8 mouse cellular contexts compared by ENCODE assay signal in the genomic region with DNA sequence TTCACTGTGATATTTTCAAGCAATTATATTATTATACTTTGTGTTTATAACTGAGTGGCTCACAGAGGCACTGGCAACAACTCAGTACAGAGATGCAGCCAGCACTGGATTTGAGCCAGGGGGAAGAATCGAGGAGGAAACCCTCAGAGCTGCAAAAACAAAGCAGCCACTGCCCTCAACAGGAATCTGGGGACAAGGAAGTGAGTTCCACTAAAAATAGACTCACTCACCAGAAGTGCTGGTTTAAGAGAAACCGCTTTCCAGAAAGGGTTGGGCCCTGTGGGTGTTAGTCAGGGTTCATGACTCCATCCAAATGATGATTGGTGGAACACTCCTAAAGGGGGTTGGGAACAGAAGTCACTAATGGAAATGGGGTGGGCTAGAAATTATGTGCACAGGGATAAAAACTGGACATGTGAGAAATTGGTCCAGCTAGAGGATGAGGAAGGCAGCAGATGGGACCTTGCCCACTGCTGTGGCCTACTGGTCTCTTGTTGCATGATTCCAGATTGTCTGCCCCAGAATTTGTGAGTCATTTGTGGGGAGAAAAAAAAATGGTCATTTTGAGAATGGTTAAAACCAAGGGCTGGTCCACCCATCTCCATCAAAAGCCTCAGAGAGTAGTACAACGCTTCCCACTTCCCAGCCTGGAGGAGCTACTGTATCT. TPM values are rescaled to one million over a fixed set of nuclear protein-coding genes. Genes with fewer than 3 reads are reported as not detected.
DNase-seq lines count a peak whose midpoint lies in the region; ATAC-seq and TF ChIP-seq lines count a peak whose summit lies in the region.

No protein-coding gene starts in this region.

- TF ChIP-seq CTCF in liver, embryonic 14.5 days (IDR thresholded peaks at IDR 0.05; ENCODE audit: low read depth) = 0 out of 2 replicates have a peak, but pooled peaks have one; percentile 11
- TF ChIP-seq CTCF in stomach, postnatal 0 days (IDR thresholded peaks at IDR 0.05; ENCODE audit: low read depth) = peak; percentile 28; the same call in 1 of the 2 replicates

- H3K9me3 ChIP-seq in embryonic facial prominence, embryonic 15.5 days (replicated peaks) = no peaks in the 10 kb centered on the region
- H3K9me3 ChIP-seq in liver, embryonic 14.5 days (ENCODE audit: control insufficient read depth, low read length) = no peaks in the 10 kb centered on the region
- no peaks in the 10 kb centered on the region for H3K9me3 ChIP-seq in stomach, postnatal 0 days (ENCODE audit: control insufficient read depth, low read length)
- no peaks in the 10 kb centered on the region for H3K9me3 ChIP-seq in hindbrain, embryonic 16.5 days (ENCODE audit: control insufficient read depth, low read length)

- no peak overlapping the region for H3K4me2 ChIP-seq in embryonic facial prominence, embryonic 15.5 days (replicated peaks)
- no peak overlapping the region for H3K4me2 ChIP-seq in liver, embryonic 14.5 days (ENCODE audit: low read depth)
- H3K4me2 ChIP-seq in stomach, postnatal 0 days (replicated peaks; ENCODE audit: low read depth) = no peak overlapping the region
- no peak overlapping the region for H3K4me2 ChIP-seq in hindbrain, embryonic 16.5 days (ENCODE audit: low read length)

- H3K36me3 ChIP-seq in embryonic facial prominence, embryonic 15.5 days = no peaks in the 10 kb centered on the region
- no peaks in the 10 kb centered on the region for H3K36me3 ChIP-seq in liver, embryonic 14.5 days (replicated peaks; ENCODE audit: control insufficient read depth, insufficient read depth, low read depth)
- H3K36me3 ChIP-seq in stomach, postnatal 0 days (ENCODE audit: control insufficient read depth, insufficient read depth, low read length) = no peaks in the 10 kb centered on the region
- H3K36me3 ChIP-seq in hindbrain, embryonic 16.5 days (ENCODE audit: control insufficient read depth, insufficient read depth, low read length) = no peaks in the 10 kb centered on the region

- H3K4me3 ChIP-seq in embryonic facial prominence, embryonic 15.5 days (replicated peaks) = no peak overlapping the region
- no peak overlapping the region for H3K4me3 ChIP-seq in liver, embryonic 14.5 days (ENCODE audit: insufficient read depth in 1 of 2, low read depth in 2 of 2, low read length in 2 of 2)
- H3K4me3 ChIP-seq in stomach, postnatal 0 days (ENCODE audit: low read depth, low read length) = no peak overlapping the region
- no peak overlapping the region for H3K4me3 ChIP-seq in hindbrain, embryonic 16.5 days (ENCODE audit: low read length)

- H3K27me3 ChIP-seq in embryonic facial prominence, embryonic 15.5 days = no peaks in the 10 kb centered on the region
- H3K27me3 ChIP-seq in liver, embryonic 14.5 days (ENCODE audit: control insufficient read depth, insufficient read depth, low read length) = no peaks in the 10 kb centered on the region
- no peaks in the 10 kb centered on the region for H3K27me3 ChIP-seq in stomach, postnatal 0 days (ENCODE audit: control insufficient read depth, insufficient read depth, low read length)
- no peaks in the 10 kb centered on the region for H3K27me3 ChIP-seq in hindbrain, embryonic 16.5 days (replicated peaks; ENCODE audit: control insufficient read depth, insufficient read depth, low read length)

- no peak for TF ChIP-seq EP300 in liver, embryonic 14.5 days (IDR thresholded peaks at IDR 0.05; ENCODE audit: low read depth)
- TF ChIP-seq EP300 in stomach, postnatal 0 days (optimal IDR thresholded peaks at IDR 0.05) = peak; percentile 50

- peak overlapping the region; percentile 44; the same call in 1 of the 2 replicates for H3K27ac ChIP-seq in embryonic facial prominence, embryonic 15.5 days (replicated peaks)
- H3K27ac ChIP-seq in liver, embryonic 14.5 days = no peak overlapping the region
- peak overlapping the region; percentile 46 for H3K27ac ChIP-seq in stomach, postnatal 0 days (replicated peaks)
- no peak overlapping the region for H3K27ac ChIP-seq in hindbrain, embryonic 16.5 days (ENCODE audit: low read depth, low read length)

- H3K9ac ChIP-seq in embryonic facial prominence, embryonic 15.5 days = no peak overlapping the region
- no peak overlapping the region for H3K9ac ChIP-seq in liver, embryonic 14.5 days (replicated peaks)
- H3K9ac ChIP-seq in stomach, postnatal 0 days (ENCODE audit: low read length) = no peak overlapping the region
- no peak overlapping the region for H3K9ac ChIP-seq in hindbrain, embryonic 16.5 days (ENCODE audit: low read depth, low read length)

- H3K4me1 ChIP-seq in embryonic facial prominence, embryonic 15.5 days = peaks cover 8% of the 10 kb centered on the region
- H3K4me1 ChIP-seq in liver, embryonic 14.5 days (replicated peaks; ENCODE audit: control insufficient read depth in 2 of 2, insufficient read depth in 2 of 2, low read length in 1 of 2) = no peaks in the 10 kb centered on the region
- 0 out of 2 replicates have a peak, but pooled peaks cover 2% of the 10 kb centered on the region for H3K4me1 ChIP-seq in stomach, postnatal 0 days (replicated peaks; ENCODE audit: control insufficient read depth, insufficient read depth)
- H3K4me1 ChIP-seq in hindbrain, embryonic 16.5 days (ENCODE audit: control insufficient read depth, insufficient read depth, low read depth, low read length) = no peaks in the 10 kb centered on the region

- DNase-seq in right cerebral cortex, postnatal 10 days (ENCODE audit: low spot score in 2 of 2) = peak; percentile 43 to 45
- DNase-seq in right cerebral cortex, postnatal 4 days = no peak
- peak; percentile 72 for DNase-seq in heart, postnatal 4 days
- DNase-seq in liver, embryonic 14.5 days (ENCODE audit: low read depth in 3 of 3, low spot score in 3 of 3) = no peak
- DNase-seq in stomach, postnatal 0 days (ENCODE audit: low spot score) = no peak
- no peak for DNase-seq in neural tube, embryonic 10.5 days (ENCODE audit: extremely low spot score, low spot score)

- peak; percentile 75 for ATAC-seq in embryonic facial prominence, embryonic 15.5 days (ENCODE audit: insufficient number of reproducible peaks, low FRiP score, low TSS enrichment, low read depth)
- no peak for ATAC-seq in liver, embryonic 14.5 days (ENCODE audit: insufficient read depth)
- peak; percentile 72; the same call in 1 of the 2 replicates for ATAC-seq in stomach, postnatal 0 days (ENCODE audit: low FRiP score, low TSS enrichment)
- ATAC-seq in hindbrain, embryonic 16.5 days = no peak

- 41% methylated on average over 3 of the region's 3 CpGs for WGBS in embryonic facial prominence, embryonic 15.5 days
- 30% methylated on average over 3 of the region's 3 CpGs for WGBS in liver, embryonic 14.5 days (ENCODE audit: insufficient replicate concordance)
- WGBS in stomach, postnatal 0 days = 32% methylated on average over 3 of the region's 3 CpGs
- 72% methylated on average over 3 of the region's 3 CpGs for WGBS in hindbrain, embryonic 16.5 days

RNA-seq across cellular contexts. Expression of gene Xdh, which starts 20.5 kb away (rescaled TPM):
- polyA plus RNA-seq in embryonic facial prominence, embryonic 15.5 days (2015; fragmentation: Nextera tagmentation; extraction: Ambion mirVana) = 2.8 and 3.4 TPM in 2 replicates
- 1 to 10 TPM; 3.7 to 4.6 TPM for total RNA-seq in heart, postnatal 4 days (2021)
- 0.63 and 0.85 TPM in 2 replicates for polyA plus RNA-seq in liver, embryonic 14.5 days (2012; rRNA removed)
- polyA plus RNA-seq in liver, embryonic 14.5 days (2014; fragmentation: Nextera tagmentation; extraction: Ambion mirVana) = 1.1 and 1.3 TPM in 2 replicates
- polyA plus RNA-seq in stomach, postnatal 0 days (2015; fragmentation: Nextera tagmentation; extraction: Ambion mirVana) = 16.4 and 18.4 TPM in 2 replicates
- 0.28 and 0.30 TPM in 2 replicates for polyA plus RNA-seq in hindbrain, embryonic 16.5 days (2015; fragmentation: Nextera tagmentation; extraction: Ambion mirVana)

Comparison
In these comparisons a context has a peak if more than half of its experiments do, and no peak if none do; other contexts are left out.
1. DNase-seq: peak in right cerebral cortex, postnatal 10 days (2 of 2) and heart, postnatal 4 days (single experiment); none in right cerebral cortex, postnatal 4 days (single experiment), liver, embryonic 14.5 days (0 of 3), stomach, postnatal 0 days (single experiment) and neural tube, embryonic 10.5 days (single experiment).
2. ATAC-seq: peak in embryonic facial prominence, embryonic 15.5 days (single experiment) and stomach, postnatal 0 days (single experiment); none in liver, embryonic 14.5 days (single experiment) and hindbrain, embryonic 16.5 days (single experiment).
3. H3K27ac ChIP-seq: peak in embryonic facial prominence, embryonic 15.5 days (single experiment) and stomach, postnatal 0 days (single experiment); none in liver, embryonic 14.5 days (single experiment) and hindbrain, embryonic 16.5 days (single experiment).